Mouse (Mus musculus): ENCODE data around the gene Ccdc74a. TPM values are rescaled to one million over a fixed set of nuclear protein-coding genes. Genes with fewer than 3 reads are reported as not detected.
A peak's percentile ranks its signal among the peaks of the same experiment; 100 is the strongest.

Gene Ccdc74a
- total and polyA plus RNA-seq, 2 experiments, result not detected

GRCm38 (mm10) chr16:17653601-17654000 lies 7.3 kb downstream of the Ccdc74a start:
- Histone ChIP-seq H3K4me1 (ENCODE audit: control insufficient read depth, insufficient read depth, low read length) (peaks cover 4% of the 10 kb centered on the region; the same call in 1 of the 2 replicates), H3K79me2 (ENCODE audit: control insufficient read depth, insufficient read depth, low read length) (no peaks in the 10 kb centered on the region), H3K27ac (replicated peaks; ENCODE audit: insufficient read depth, low read depth, low read length) (no peak overlapping the region), H3K27me3 (ENCODE audit: control insufficient read depth, insufficient read depth, low read length) (no peaks in the 10 kb centered on the region), H3K9ac (ENCODE audit: low read depth, low read length) (no peak overlapping the region), H3K36me3 (ENCODE audit: control insufficient read depth, insufficient read depth, low read length) (peaks cover 4% of the 10 kb centered on the region; the same call in 1 of the 2 replicates), H3K4me3 (ENCODE audit: insufficient read depth, low read depth, low read length) (no peak overlapping the region)
- no peak for DNase-seq (ENCODE audit: extremely low read depth, low read depth, low spot score)
- 96% methylated on average over 5 of the region's 5 CpGs for WGBS
- TF ChIP-seq POLR2A (IDR thresholded peaks at IDR 0.05; ENCODE audit: extremely low read depth, insufficient read depth, low read length) (no peak), CTCF (IDR thresholded peaks at IDR 0.05; ENCODE audit: low read depth, low read length) (no peak)

- H3K36me3 ChIP-seq (ENCODE audit: control insufficient read depth, insufficient read depth, low read length), result peaks cover 4% of the 10 kb centered on the region; the same call in 1 of the 2 replicates
- H3K79me2 ChIP-seq (ENCODE audit: control insufficient read depth, insufficient read depth, low read length), result no peaks in the 10 kb centered on the region
- WGBS, result 94% methylated on average over 4 of the region's 4 CpGs
- no peak overlapping the region for H3K27ac ChIP-seq (replicated peaks; ENCODE audit: insufficient read depth, low read depth, low read length)
- no peak for DNase-seq (ENCODE audit: extremely low read depth, low read depth, low spot score)
- no peaks in the 10 kb centered on the region for H3K27me3 ChIP-seq (ENCODE audit: control insufficient read depth, insufficient read depth, low read length)
- H3K4me1 ChIP-seq (ENCODE audit: control insufficient read depth, insufficient read depth, low read length), result peaks cover 4% of the 10 kb centered on the region; the same call in 1 of the 2 replicates
- H3K9ac ChIP-seq (ENCODE audit: low read depth, low read length), result no peak overlapping the region
- TF ChIP-seq CTCF (IDR thresholded peaks at IDR 0.05; ENCODE audit: low read depth, low read length) (no peak), POLR2A (IDR thresholded peaks at IDR 0.05; ENCODE audit: extremely low read depth, insufficient read depth, low read length) (no peak)
- no peak overlapping the region for H3K4me3 ChIP-seq (ENCODE audit: insufficient read depth, low read depth, low read length)
Measured at GRCm38 (mm10) chr16:17654188-17654795, 8.0 kb downstream of the Ccdc74a start.

- H3K36me3 ChIP-seq (ENCODE audit: control insufficient read depth, insufficient read depth, low read length), result peaks cover 8% of the 10 kb centered on the region; the same call in 1 of the 2 replicates
- no peaks in the 10 kb centered on the region for H3K27me3 ChIP-seq (ENCODE audit: control insufficient read depth, insufficient read depth, low read length)
- no peak for TF ChIP-seq POLR2A (IDR thresholded peaks at IDR 0.05; ENCODE audit: extremely low read depth, insufficient read depth, low read length)
- no peak for TF ChIP-seq CTCF (IDR thresholded peaks at IDR 0.05; ENCODE audit: low read depth, low read length)
- DNase-seq (ENCODE audit: extremely low read depth, low read depth, low spot score), result peak; percentile 74
- no peak overlapping the region for H3K4me3 ChIP-seq (ENCODE audit: insufficient read depth, low read depth, low read length)
- peaks cover 4% of the 10 kb centered on the region; the same call in 1 of the 2 replicates for H3K4me1 ChIP-seq (ENCODE audit: control insufficient read depth, insufficient read depth, low read length)
- H3K79me2 ChIP-seq (ENCODE audit: control insufficient read depth, insufficient read depth, low read length), result no peaks in the 10 kb centered on the region
- H3K9ac ChIP-seq (ENCODE audit: low read depth, low read length), result no peak overlapping the region
- 27% methylated on average over 5 of the region's 5 CpGs for WGBS
- H3K27ac ChIP-seq (replicated peaks; ENCODE audit: insufficient read depth, low read depth, low read length), result no peak overlapping the region
Measured at GRCm38 (mm10) chr16:17656212-17656871, 10.1 kb downstream of the Ccdc74a start.

GRCm38 (mm10) chr16:17665568-17665967 lies 19.3 kb downstream of the Ccdc74a start:
- H3K4me1 ChIP-seq (ENCODE audit: control insufficient read depth, insufficient read depth, low read length), result no peaks in the 10 kb centered on the region
- TF ChIP-seq CTCF (IDR thresholded peaks at IDR 0.05; ENCODE audit: low read depth, low read length) (no peak), POLR2A (IDR thresholded peaks at IDR 0.05; ENCODE audit: extremely low read depth, insufficient read depth, low read length) (no peak)
- H3K27ac ChIP-seq (replicated peaks; ENCODE audit: insufficient read depth, low read depth, low read length), result no peak overlapping the region
- peaks cover 47% of the 10 kb centered on the region for H3K36me3 ChIP-seq (ENCODE audit: control insufficient read depth, insufficient read depth, low read length)
- H3K4me3 ChIP-seq (ENCODE audit: insufficient read depth, low read depth, low read length), result no peak overlapping the region
- no peaks in the 10 kb centered on the region for H3K79me2 ChIP-seq (ENCODE audit: control insufficient read depth, insufficient read depth, low read length)
- no peak overlapping the region for H3K9ac ChIP-seq (ENCODE audit: low read depth, low read length)
- H3K27me3 ChIP-seq (ENCODE audit: control insufficient read depth, insufficient read depth, low read length), result no peaks in the 10 kb centered on the region
- peak; percentile 28 for DNase-seq (ENCODE audit: extremely low read depth, low read depth, low spot score)

GRCm38 (mm10) chr16:17669886-17670285 lies 23.6 kb downstream of the Ccdc74a start:
- peaks cover 34% of the 10 kb centered on the region for H3K36me3 ChIP-seq (ENCODE audit: control insufficient read depth, insufficient read depth, low read length)
- H3K4me3 ChIP-seq (ENCODE audit: insufficient read depth, low read depth, low read length), result no peak overlapping the region
- H3K79me2 ChIP-seq (ENCODE audit: control insufficient read depth, insufficient read depth, low read length), result no peaks in the 10 kb centered on the region
- H3K27ac ChIP-seq (replicated peaks; ENCODE audit: insufficient read depth, low read depth, low read length), result no peak overlapping the region
- no peak for DNase-seq (ENCODE audit: extremely low read depth, low read depth, low spot score)
- no peak overlapping the region for H3K9ac ChIP-seq (ENCODE audit: low read depth, low read length)
- H3K27me3 ChIP-seq (ENCODE audit: control insufficient read depth, insufficient read depth, low read length), result no peaks in the 10 kb centered on the region
- no peaks in the 10 kb centered on the region for H3K4me1 ChIP-seq (ENCODE audit: control insufficient read depth, insufficient read depth, low read length)
- TF ChIP-seq POLR2A (IDR thresholded peaks at IDR 0.05; ENCODE audit: extremely low read depth, insufficient read depth, low read length) (no peak), CTCF (IDR thresholded peaks at IDR 0.05; ENCODE audit: low read depth, low read length) (no peak)

- WGBS, result 86% methylated on average over 3 of the region's 3 CpGs
- TF ChIP-seq POLR2A (IDR thresholded peaks at IDR 0.05; ENCODE audit: extremely low read depth, insufficient read depth, low read length) (no peak), CTCF (IDR thresholded peaks at IDR 0.05; ENCODE audit: low read depth, low read length) (no peak)
- peaks cover 22% of the 10 kb centered on the region for H3K36me3 ChIP-seq (ENCODE audit: control insufficient read depth, insufficient read depth, low read length)
Measured at GRCm38 (mm10) chr16:17694860-17695259, 48.6 kb downstream of the Ccdc74a start.

More at GRCm38 (mm10) chr16:17694860-17695259, 48.6 kb downstream of the Ccdc74a start:
- peak; percentile 27 for DNase-seq (ENCODE audit: extremely low read depth, low read depth, low spot score)
- Histone ChIP-seq H3K27me3 (ENCODE audit: control insufficient read depth, insufficient read depth, low read length) (no peaks in the 10 kb centered on the region), H3K4me3 (ENCODE audit: insufficient read depth, low read depth, low read length) (no peak overlapping the region), H3K79me2 (ENCODE audit: control insufficient read depth, insufficient read depth, low read length) (peaks cover 7% of the 10 kb centered on the region; the same call in 1 of the 2 replicates), H3K4me1 (ENCODE audit: control insufficient read depth, insufficient read depth, low read length) (no peaks in the 10 kb centered on the region), H3K27ac (replicated peaks; ENCODE audit: insufficient read depth, low read depth, low read length) (no peak overlapping the region), H3K9ac (ENCODE audit: low read depth, low read length) (no peak overlapping the region)

Other genes starting within 250 kb of the Ccdc74a start
- 15.9 and 18.8 TPM in 2 replicates for gene Snap29, start 240.5 kb upstream of the Ccdc74a start, total RNA-seq (2014; rRNA removed)
- gene Snap29, start 240.5 kb upstream of the Ccdc74a start, polyA plus RNA-seq (2012; rRNA removed), result 3.9 and 4.2 TPM in 2 replicates
- 17.9 and 25.8 TPM in 2 replicates for gene Pi4ka, start 240.2 kb upstream of the Ccdc74a start, total RNA-seq (2014; rRNA removed)
- 18.0 and 21.4 TPM in 2 replicates for gene Pi4ka, start 240.2 kb upstream of the Ccdc74a start, polyA plus RNA-seq (2012; rRNA removed)
- 9.6 and 15.2 TPM in 2 replicates for gene Crkl, start 194.5 kb upstream of the Ccdc74a start, total RNA-seq (2014; rRNA removed)
- gene Crkl, start 194.5 kb upstream of the Ccdc74a start, polyA plus RNA-seq (2012; rRNA removed), result 28.0 and 28.8 TPM in 2 replicates
- gene Aifm3, start 156.9 kb upstream of the Ccdc74a start, total RNA-seq (2014; rRNA removed), result 1.4 and 3.7 TPM in 2 replicates
- 3.5 and 3.7 TPM in 2 replicates for gene Aifm3, start 156.9 kb upstream of the Ccdc74a start, polyA plus RNA-seq (2012; rRNA removed)
- gene Lztr1, start 137.8 kb upstream of the Ccdc74a start, total RNA-seq (2014; rRNA removed), result 39.0 and 53.0 TPM in 2 replicates
- 83.5 and 96.7 TPM in 2 replicates for gene Lztr1, start 137.8 kb upstream of the Ccdc74a start, polyA plus RNA-seq (2012; rRNA removed)
- 15.1 and 18.8 TPM in 2 replicates for gene Thap7, start 115.3 kb upstream of the Ccdc74a start, total RNA-seq (2014; rRNA removed)
- 47.9 and 49.2 TPM in 2 replicates for gene Thap7, start 115.3 kb upstream of the Ccdc74a start, polyA plus RNA-seq (2012; rRNA removed)
- not detected in 2 replicates for gene Lrrc74b, start 85.2 kb upstream of the Ccdc74a start, total RNA-seq (2014; rRNA removed)
- gene Lrrc74b, start 85.2 kb upstream of the Ccdc74a start, polyA plus RNA-seq (2012; rRNA removed), result not detected in 2 replicates
- gene P2rx6, start 84.6 kb upstream of the Ccdc74a start, total RNA-seq (2014; rRNA removed), result under 0.01 TPM in 1 of 2 replicates, not detected in the other
- 0.12 TPM in 1 of 2 replicates, not detected in the other for gene P2rx6, start 84.6 kb upstream of the Ccdc74a start, polyA plus RNA-seq (2012; rRNA removed)
- gene Slc7a4, start 63.3 kb upstream of the Ccdc74a start, total RNA-seq (2014; rRNA removed), result 0.74 TPM in 2 replicates
- gene Slc7a4, start 63.3 kb upstream of the Ccdc74a start, polyA plus RNA-seq (2012; rRNA removed), result 1.9 and 5.3 TPM in 2 replicates
- gene Smpd4, start 27.1 kb upstream of the Ccdc74a start, total RNA-seq (2014; rRNA removed), result 3.6 and 6.0 TPM in 2 replicates
- 15.2 and 26.9 TPM in 2 replicates for gene Smpd4, start 27.1 kb upstream of the Ccdc74a start, polyA plus RNA-seq (2012; rRNA removed)
- gene Med15, start 86.4 kb downstream of the Ccdc74a start, total RNA-seq (2014; rRNA removed), result 14.8 and 23.4 TPM in 2 replicates
- gene Med15, start 86.4 kb downstream of the Ccdc74a start, polyA plus RNA-seq (2012; rRNA removed), result 32.6 and 49.7 TPM in 2 replicates
- 9.7 and 10.2 TPM in 2 replicates for gene Klhl22, start 113.1 kb downstream of the Ccdc74a start, total RNA-seq (2014; rRNA removed)
- 25.5 and 28.2 TPM in 2 replicates for gene Klhl22, start 113.1 kb downstream of the Ccdc74a start, polyA plus RNA-seq (2012; rRNA removed)
- gene Scarf2, start 150.8 kb downstream of the Ccdc74a start, total RNA-seq (2014; rRNA removed), result 1.8 and 2.3 TPM in 2 replicates
- 6.2 and 7.7 TPM in 2 replicates for gene Scarf2, start 150.8 kb downstream of the Ccdc74a start, polyA plus RNA-seq (2012; rRNA removed)
- gene B830017H08Rik, start 186.7 kb downstream of the Ccdc74a start, total RNA-seq (2014; rRNA removed), result not detected in 2 replicates
- gene B830017H08Rik, start 186.7 kb downstream of the Ccdc74a start, polyA plus RNA-seq (2012; rRNA removed), result not detected in 2 replicates
- 0.27 and 1.0 TPM in 2 replicates for gene Car15, start 191.9 kb downstream of the Ccdc74a start, total RNA-seq (2014; rRNA removed)
- 1.6 and 3.7 TPM in 2 replicates for gene Car15, start 191.9 kb downstream of the Ccdc74a start, polyA plus RNA-seq (2012; rRNA removed)
- 0.07 and 0.09 TPM in 2 replicates for gene Gm20518, start 245.2 kb downstream of the Ccdc74a start, total RNA-seq (2014; rRNA removed)
- 0.17 and 0.34 TPM in 2 replicates for gene Gm20518, start 245.2 kb downstream of the Ccdc74a start, polyA plus RNA-seq (2012; rRNA removed)
- gene Tssk1, start 247.8 kb downstream of the Ccdc74a start, total RNA-seq (2014; rRNA removed), result 0.09 and 0.20 TPM in 2 replicates
- 0.04 and 0.06 TPM in 2 replicates for gene Tssk1, start 247.8 kb downstream of the Ccdc74a start, polyA plus RNA-seq (2012; rRNA removed)

All from liver, adult 2 months (tissue).